Comparison of ENCODE assay signal across 26 mouse cellular contexts in genomic region chr7:107509740-107510139, GRCm38 (mm10).
"Had no signal": no experiment of that assay in that cellular context is flagged by ENCODE, and none has a peak within 500 bp of the region (broad histone marks: within the 10 kb centered on the region; RNA-seq: fewer than 3 reads in every experiment).

No protein-coding gene starts in this region.

- H3K9ac ChIP-seq: heart, embryonic 12.5 days; hindbrain, embryonic 13.5 days; hindbrain, embryonic 15.5 days; kidney, embryonic 15.5 days; limb, embryonic 13.5 days; limb, embryonic 15.5 days; liver, embryonic 12.5 days; liver, embryonic 14.5 days had no signal

- H3K36me3 ChIP-seq: heart, embryonic 10.5 days; heart, embryonic 12.5 days; hindbrain, embryonic 10.5 days; hindbrain, embryonic 13.5 days; hindbrain, embryonic 15.5 days; kidney, embryonic 15.5 days; limb, embryonic 13.5 days; limb, embryonic 15.5 days; liver, embryonic 12.5 days had no signal

- H3K27me3 ChIP-seq: heart, embryonic 12.5 days; hindbrain, embryonic 13.5 days; hindbrain, embryonic 15.5 days; kidney, embryonic 15.5 days; limb, embryonic 13.5 days; limb, embryonic 15.5 days; liver, embryonic 12.5 days had no signal

- H3K9me3 ChIP-seq: heart, embryonic 10.5 days; heart, embryonic 12.5 days; hindbrain, embryonic 10.5 days; hindbrain, embryonic 13.5 days; hindbrain, embryonic 15.5 days; kidney, embryonic 15.5 days; limb, embryonic 13.5 days; limb, embryonic 15.5 days; liver, embryonic 12.5 days had no signal

- ATAC-seq: hindbrain, postnatal 0 days; intestine, embryonic 16.5 days; liver, embryonic 12.5 days had no signal

- H3K4me1 ChIP-seq: heart, embryonic 10.5 days; heart, embryonic 12.5 days; hindbrain, embryonic 10.5 days; kidney, embryonic 15.5 days; limb, embryonic 15.5 days; liver, embryonic 12.5 days had no signal

- H3K4me3 ChIP-seq: heart, embryonic 10.5 days; heart, embryonic 12.5 days; hindbrain, embryonic 10.5 days; hindbrain, embryonic 13.5 days; hindbrain, embryonic 15.5 days; kidney, embryonic 15.5 days; limb, embryonic 13.5 days; limb, embryonic 15.5 days; liver, embryonic 12.5 days had no signal

- H3K4me2 ChIP-seq: heart, embryonic 12.5 days; hindbrain, embryonic 13.5 days; hindbrain, embryonic 15.5 days; kidney, embryonic 15.5 days; limb, embryonic 13.5 days; limb, embryonic 15.5 days; liver, embryonic 12.5 days had no signal

- DNase-seq: gastrocnemius, postnatal 10 days; gastrocnemius, postnatal 25 days; heart, adult 18-20 months; heart, postnatal 10 days; heart, postnatal 4 days; kidney, adult 11 months; kidney, adult 2 months; kidney, adult 9 months; kidney, postnatal 14 days; kidney, postnatal 36 days; layer of hippocampus, adult 9-11 months; layer of hippocampus, postnatal 36 days; left cerebral cortex, postnatal 4 days had no signal

- H3K27ac ChIP-seq: heart, embryonic 10.5 days; hindbrain, embryonic 10.5 days; hindbrain, embryonic 13.5 days; hindbrain, embryonic 15.5 days; hindbrain, postnatal 0 days; kidney, embryonic 15.5 days; kidney, postnatal 0 days; limb, embryonic 13.5 days; limb, embryonic 15.5 days; liver, embryonic 12.5 days; liver, embryonic 14.5 days had no signal
